Mouse (Mus musculus) liver, postnatal 0 days (tissue): ENCODE data around the gene Rps6ka5.

Experiments used
- CTCF ChIP-seq: sonication (generic); IDR thresholded peaks from 2 replicates; pipeline ENCODE4 v1.5.1; 2016; ENCODE audit warnings: antibody characterized with exemption, low read depth
- EP300 ChIP-seq: IDR thresholded peaks from 2 replicates; pipeline ENCODE4 v1.6.1; 2016; ENCODE audit warnings: antibody characterized with exemption, low read depth, mild to moderate bottlenecking

DNA sequence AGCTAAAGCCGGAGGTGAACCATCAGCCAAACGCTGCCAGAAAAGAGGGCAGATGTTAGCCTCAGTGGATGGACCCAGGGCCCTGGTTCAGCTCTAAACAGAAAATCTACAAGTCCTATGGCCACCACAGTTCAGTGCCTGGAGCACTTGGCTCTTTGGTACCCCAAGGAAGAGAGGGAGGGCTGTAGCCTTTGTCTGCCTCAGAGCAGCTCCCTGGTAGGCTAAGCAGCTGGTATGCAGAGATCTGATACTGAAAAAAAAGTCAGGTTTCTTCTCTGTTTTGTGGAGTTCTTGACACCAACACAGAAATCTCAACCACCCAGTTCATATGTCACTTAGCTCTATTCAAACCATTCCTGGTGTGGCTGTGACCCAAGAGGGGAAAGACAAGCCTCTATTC is 222.2 kb downstream of the Rps6ka5 start:
- TF ChIP-seq EP300 (no peak), CTCF (no peak)
